Mouse (Mus musculus) liver, postnatal 0 days (tissue): ENCODE measurements at regions not wholly inside any gene's neighbourhood (a gene's known extent, or its start where the extent isn't known, plus 50 kb on each side); places are given as distances from the start of the nearest gene placed in this dataset.

Source experiments
- ATAC-seq: fragments of 200-750 bp; cut with Nextera tagmentation; 2 replicates; pipeline ENCODE4 v1.8.0; 2017; ENCODE audit warnings: mild to moderate bottlenecking, moderate library complexity
- DNase-seq: peaks from one replicate; pipeline ENCODE4 v3.0.0-alpha.2; 2016
- H3K27ac ChIP-seq: fragments of 300-500 bp; sonication (generic); 2 replicates; pipeline ENCODE4 v1.5.1; 2014; ENCODE audit warnings: antibody characterized with exemption, moderate library complexity, mild to moderate bottlenecking, low read depth
- H3K27me3 ChIP-seq: fragments of 300-500 bp; sonication (generic); 2 replicates; pipeline ENCODE4 v1.6.1; 2014; ENCODE audit warnings: low read length, control low read depth, mixed read lengths; ENCODE audit not compliant: insufficient read depth
- H3K36me3 ChIP-seq: fragments of 300-500 bp; sonication (generic); replicated peaks from 2 replicates; pipeline ENCODE4 v1.6.1; 2014; ENCODE audit warnings: mild to moderate bottlenecking, control low read depth, low read length, moderate library complexity, mixed read lengths; ENCODE audit not compliant: insufficient read depth
- H3K4me1 ChIP-seq: fragments of 300-500 bp; sonication (generic); 2 replicates; pipeline ENCODE4 v1.6.1; 2014; ENCODE audit warnings: antibody characterized with exemption, mild to moderate bottlenecking, control low read depth; ENCODE audit not compliant: insufficient read depth
- H3K4me2 ChIP-seq: fragments of 300-500 bp; sonication (generic); 2 replicates; pipeline ENCODE4 v1.6.1; 2014; ENCODE audit warnings: low read depth, mild to moderate bottlenecking, low read length, moderate library complexity, mixed read lengths
- H3K4me3 ChIP-seq: fragments of 300-500 bp; sonication (generic); 2 replicates; pipeline ENCODE4 v1.5.1; 2014; ENCODE audit warnings: low read depth, low read length
- H3K9ac ChIP-seq: fragments of 300-500 bp; sonication (generic); replicated peaks from 2 replicates; pipeline ENCODE4 v1.6.1; 2014; ENCODE audit warnings: mild to moderate bottlenecking, moderate library complexity
- H3K9me3 ChIP-seq: fragments of 300-500 bp; sonication (generic); 2 replicates; pipeline ENCODE4 v1.6.1; 2016; ENCODE audit warnings: mild to moderate bottlenecking, control low read depth, low read length, mixed read lengths
- CTCF ChIP-seq: sonication (generic); IDR thresholded peaks from 2 replicates; pipeline ENCODE4 v1.5.1; 2016; ENCODE audit warnings: antibody characterized with exemption, low read depth
- EP300 ChIP-seq: IDR thresholded peaks from 2 replicates; pipeline ENCODE4 v1.6.1; 2016; ENCODE audit warnings: antibody characterized with exemption, low read depth, mild to moderate bottlenecking
- WGBS: fragments of 180-500 bp; shearing (Covaris S2); extraction: QIAGEN DNeasy Blood & Tissue Kit; methylation state at CpG from one replicate; pipeline ENCODE4 v1.1.7; 2014; ENCODE audit not compliant: insufficient replicate concordance; 5-methylcytosine and 5-hydroxymethylcytosine counted together

DNA sequence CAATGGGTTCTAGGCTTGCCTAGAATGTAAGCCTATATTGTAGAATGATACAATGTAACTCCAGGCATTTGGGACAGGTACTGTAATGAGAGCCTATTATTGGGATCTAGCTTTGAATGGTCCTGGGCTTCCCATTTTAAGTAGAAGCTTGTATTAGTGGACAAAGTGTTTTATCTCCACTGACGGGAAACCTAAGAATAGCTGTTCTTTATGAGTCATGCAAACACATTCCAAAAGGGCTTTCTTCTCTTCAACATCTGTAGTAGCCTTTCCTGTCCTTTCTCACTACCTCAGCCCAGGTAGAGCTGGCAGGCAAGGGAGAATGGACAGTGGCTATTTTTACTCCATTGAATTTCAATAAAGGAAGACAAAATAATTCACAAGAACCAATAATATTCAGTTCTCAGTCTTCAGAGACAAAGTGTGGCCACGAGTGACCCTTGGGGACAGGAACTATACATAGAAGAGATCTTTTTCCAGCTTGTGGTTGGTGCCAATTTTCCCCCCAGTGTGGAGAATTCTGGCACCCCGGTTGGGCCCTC is 82.8 kb downstream of the Csl start:
- Histone ChIP-seq H3K4me2 (no peak overlapping the region), H3K27me3 (no peaks in the 10 kb centered on the region), H3K4me3 (no peak overlapping the region), H3K9me3 (no peaks in the 10 kb centered on the region), H3K4me1 (0 out of 2 replicates have a peak, but pooled peaks cover 4% of the 10 kb centered on the region), H3K9ac (no peak overlapping the region), H3K27ac (no peak overlapping the region), H3K36me3 (no peaks in the 10 kb centered on the region)
- TF ChIP-seq EP300, result no peak
- TF ChIP-seq CTCF, result no peak
- 56% methylated on average over 3 of the region's 3 CpGs for WGBS
- DNase-seq (no peak), ATAC-seq (no peak)

DNA sequence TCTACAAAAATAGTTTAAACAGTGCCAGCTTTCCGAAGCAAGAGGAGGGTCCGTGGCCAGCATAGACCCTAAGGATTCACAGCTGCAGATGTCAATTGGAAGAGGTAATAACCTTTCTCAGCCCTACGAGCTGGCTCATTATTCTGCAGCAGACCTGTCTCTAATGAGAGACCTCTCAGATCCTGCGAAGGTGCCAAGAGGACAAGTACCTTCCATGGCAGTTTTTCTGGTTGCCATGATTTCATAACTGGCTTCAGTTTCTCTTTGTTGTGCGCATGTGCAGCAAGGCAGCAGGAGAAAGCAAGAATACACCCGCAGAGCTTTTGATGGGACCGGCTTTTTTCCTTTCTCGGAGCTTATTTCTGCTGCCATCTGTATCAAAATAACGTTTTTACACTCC is 81.4 kb downstream of the Csl start:
- H3K9ac ChIP-seq, result no peak overlapping the region
- no peak overlapping the region for H3K4me3 ChIP-seq
- no peak for DNase-seq
- no peaks in the 10 kb centered on the region for H3K36me3 ChIP-seq
- H3K27ac ChIP-seq, result no peak overlapping the region
- H3K9me3 ChIP-seq, result no peaks in the 10 kb centered on the region
- 0 out of 2 replicates have a peak, but pooled peaks cover 4% of the 10 kb centered on the region for H3K4me1 ChIP-seq
- 77% methylated on average over 9 of the region's 9 CpGs for WGBS
- TF ChIP-seq EP300 (no peak), CTCF (no peak)
- ATAC-seq, result no peak
- H3K4me2 ChIP-seq, result no peak overlapping the region
- H3K27me3 ChIP-seq, result no peaks in the 10 kb centered on the region

DNA sequence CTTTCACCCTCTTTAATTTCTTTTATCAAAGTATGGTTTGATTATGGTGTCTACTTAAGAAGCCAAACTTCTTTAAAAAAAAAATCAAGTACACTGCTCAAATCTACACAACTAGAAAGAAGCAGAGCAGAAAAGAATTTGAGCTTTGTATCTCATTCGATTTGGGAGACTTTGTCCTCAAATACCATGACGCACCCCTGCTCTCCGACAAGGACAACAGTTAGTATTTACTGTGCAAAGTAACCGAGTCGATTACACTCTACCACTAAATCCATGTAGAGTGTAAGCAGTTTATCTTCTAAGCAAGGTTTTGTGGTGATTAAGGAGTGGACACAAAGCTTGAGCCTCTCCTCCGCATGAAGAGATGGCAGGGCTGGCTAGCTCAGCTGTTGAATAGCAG is 79.6 kb downstream of the Csl start:
- DNase-seq, result peak; percentile 14
- Histone ChIP-seq H3K27ac (peak overlapping the region; percentile 66), H3K4me3 (no peak overlapping the region), H3K9ac (no peak overlapping the region), H3K36me3 (no peaks in the 10 kb centered on the region), H3K4me2 (no peak overlapping the region), H3K4me1 (0 out of 2 replicates have a peak, but pooled peaks cover 4% of the 10 kb centered on the region), H3K27me3 (no peaks in the 10 kb centered on the region), H3K9me3 (no peaks in the 10 kb centered on the region)
- TF ChIP-seq CTCF (no peak), EP300 (no peak)
- peak; percentile 90 for ATAC-seq
- 65% methylated on average over 6 of the region's 6 CpGs for WGBS

DNA sequence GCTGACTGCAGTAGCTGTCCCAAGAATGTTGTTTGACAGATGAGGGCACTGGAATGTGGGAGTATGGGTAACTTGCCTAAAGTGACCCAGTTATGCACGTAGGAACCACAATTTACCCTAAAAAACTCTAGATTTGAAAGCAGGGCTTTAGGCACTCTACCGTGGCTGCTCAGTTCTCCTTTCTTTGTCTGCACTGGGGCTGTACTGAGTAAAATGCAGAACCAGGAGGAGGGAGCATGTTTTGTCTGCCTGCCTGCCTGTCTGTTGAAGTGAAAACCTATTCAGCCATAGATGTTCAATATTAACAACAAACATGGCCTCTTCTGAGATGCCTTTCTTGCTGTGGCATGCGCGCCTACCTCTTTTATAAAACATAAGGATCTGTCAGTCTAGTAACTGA is 77.5 kb downstream of the Csl start:
- ATAC-seq, result no peak
- no peak overlapping the region for H3K4me3 ChIP-seq
- H3K27ac ChIP-seq, result no peak overlapping the region
- 0 out of 2 replicates have a peak, but pooled peaks cover 4% of the 10 kb centered on the region for H3K4me1 ChIP-seq
- no peaks in the 10 kb centered on the region for H3K27me3 ChIP-seq
- no peaks in the 10 kb centered on the region for H3K36me3 ChIP-seq
- no peak overlapping the region for H3K4me2 ChIP-seq
- H3K9me3 ChIP-seq, result no peaks in the 10 kb centered on the region
- no peak overlapping the region for H3K9ac ChIP-seq
- no peak for TF ChIP-seq EP300
- 73% methylated on average over 4 of the region's 4 CpGs for WGBS
- DNase-seq, result no peak

DNA sequence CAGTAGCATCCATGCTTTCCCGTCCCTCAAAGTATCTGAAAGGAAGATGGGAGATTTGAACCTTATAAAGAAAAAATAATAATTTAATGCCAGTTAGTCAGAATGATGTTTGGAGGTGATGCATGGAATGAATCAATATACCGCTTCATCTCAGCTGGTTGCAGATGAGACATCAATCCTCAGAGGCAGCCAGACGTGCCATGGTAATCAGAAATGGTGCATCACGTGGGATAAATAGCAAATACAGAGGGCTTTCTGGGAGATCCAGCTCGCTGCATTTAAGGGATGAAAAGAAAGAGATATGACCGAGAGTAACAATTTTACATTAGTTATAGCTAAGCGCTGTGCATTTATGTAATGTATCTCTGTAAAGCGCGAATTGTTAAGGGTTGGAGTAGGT is 77.1 kb downstream of the Csl start:
- no peaks in the 10 kb centered on the region for H3K36me3 ChIP-seq

DNA sequence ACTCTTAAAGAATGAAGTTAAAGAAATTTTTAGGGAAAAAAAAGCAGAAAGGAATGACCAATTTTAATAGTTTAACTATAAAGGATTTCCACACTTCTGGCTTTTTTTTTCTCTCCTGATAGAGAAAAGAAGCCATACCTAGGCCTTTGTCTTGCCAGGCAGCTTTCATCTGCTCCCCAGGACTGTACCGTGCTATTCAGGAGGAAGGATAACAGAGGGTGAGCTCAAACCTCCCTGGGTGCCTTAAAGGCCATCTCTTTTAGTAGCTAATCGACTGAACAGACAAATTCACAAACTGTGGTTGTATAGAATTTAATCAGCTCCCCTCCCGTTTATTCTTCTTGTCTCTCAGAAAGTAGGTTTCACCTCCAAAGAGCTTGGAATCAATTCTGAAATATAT is 76.1 kb downstream of the Csl start:
- Histone ChIP-seq H3K4me1 (0 out of 2 replicates have a peak, but pooled peaks cover 4% of the 10 kb centered on the region), H3K27ac (no peak overlapping the region), H3K9me3 (no peaks in the 10 kb centered on the region), H3K27me3 (no peaks in the 10 kb centered on the region), H3K36me3 (no peaks in the 10 kb centered on the region), H3K9ac (no peak overlapping the region), H3K4me3 (no peak overlapping the region), H3K4me2 (no peak overlapping the region)
- no peak for ATAC-seq
- 56% methylated on average over 3 of the region's 3 CpGs for WGBS
- DNase-seq, result no peak
- TF ChIP-seq EP300 (no peak), CTCF (no peak)

More for the DNA sequence above, 77.1 kb downstream of the Csl start:
- TF ChIP-seq CTCF, result no peak
- TF ChIP-seq EP300, result no peak
- WGBS, result 82% methylated on average over 9 of the region's 9 CpGs
- DNase-seq (no peak), ATAC-seq (no peak)
- Histone ChIP-seq H3K4me2 (no peak overlapping the region), H3K4me1 (0 out of 2 replicates have a peak, but pooled peaks cover 4% of the 10 kb centered on the region), H3K9ac (no peak overlapping the region), H3K4me3 (no peak overlapping the region), H3K27ac (no peak overlapping the region), H3K9me3 (no peaks in the 10 kb centered on the region), H3K27me3 (no peaks in the 10 kb centered on the region)

DNA sequence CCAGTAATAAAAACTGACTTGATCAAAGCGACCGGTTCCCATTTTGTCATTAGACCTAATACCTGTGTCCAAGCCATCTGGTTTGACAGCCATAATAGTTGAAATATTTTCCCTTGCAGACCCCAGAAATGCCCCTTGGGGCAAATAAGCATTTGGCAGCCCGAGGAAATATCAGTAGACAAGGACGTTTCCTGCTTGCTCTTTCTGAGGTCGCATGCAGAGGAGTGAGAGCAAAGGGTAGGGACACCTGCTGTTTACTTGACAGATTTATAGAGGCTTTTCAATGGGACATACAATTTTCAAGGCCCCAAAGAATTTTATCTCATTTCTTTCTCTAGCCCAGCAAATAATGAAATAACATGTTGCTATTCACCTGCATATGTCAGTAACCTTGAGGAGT is 73.5 kb downstream of the Csl start:
- no peak for ATAC-seq
- Histone ChIP-seq H3K27me3 (no peaks in the 10 kb centered on the region), H3K4me3 (no peak overlapping the region), H3K27ac (no peak overlapping the region), H3K36me3 (no peaks in the 10 kb centered on the region), H3K4me2 (no peak overlapping the region), H3K9ac (no peak overlapping the region), H3K9me3 (no peaks in the 10 kb centered on the region), H3K4me1 (no peaks in the 10 kb centered on the region)
- no peak for TF ChIP-seq EP300
- TF ChIP-seq CTCF, result no peak
- 48% methylated on average over 5 of the region's 5 CpGs for WGBS
- no peak for DNase-seq
